Mouse (Mus musculus) lung, postnatal 14 days (tissue): ENCODE data around the gene Olfr1467.

Experiments used
- DNase-seq: peaks from one replicate; pipeline ENCODE4 v3.0.0; 2021

Olfr1467 gene

DNA sequence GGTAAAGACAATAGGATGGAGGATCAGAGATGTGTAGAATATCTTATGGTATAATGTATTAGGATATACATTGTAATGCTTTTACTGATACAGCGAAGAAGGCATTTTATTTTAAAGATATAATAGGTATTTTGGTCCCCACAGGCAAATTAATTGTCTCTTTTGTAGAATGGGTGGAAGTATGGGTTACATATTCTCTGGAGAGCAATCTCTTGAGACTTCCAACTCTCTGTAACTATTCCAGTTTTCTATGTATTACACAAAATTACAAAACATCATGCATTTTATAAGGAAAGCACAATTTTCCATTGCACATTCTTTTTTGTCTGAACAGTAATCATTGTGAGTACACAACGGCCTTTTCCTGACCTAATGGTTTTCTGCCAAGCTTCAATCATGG, at the start of gene Olfr1467:
Gene Olfr1467, plus strand, starts transcription at position 301 of the 400 bp plus-strand sequence.
- DNase-seq, result no peak

DNA sequence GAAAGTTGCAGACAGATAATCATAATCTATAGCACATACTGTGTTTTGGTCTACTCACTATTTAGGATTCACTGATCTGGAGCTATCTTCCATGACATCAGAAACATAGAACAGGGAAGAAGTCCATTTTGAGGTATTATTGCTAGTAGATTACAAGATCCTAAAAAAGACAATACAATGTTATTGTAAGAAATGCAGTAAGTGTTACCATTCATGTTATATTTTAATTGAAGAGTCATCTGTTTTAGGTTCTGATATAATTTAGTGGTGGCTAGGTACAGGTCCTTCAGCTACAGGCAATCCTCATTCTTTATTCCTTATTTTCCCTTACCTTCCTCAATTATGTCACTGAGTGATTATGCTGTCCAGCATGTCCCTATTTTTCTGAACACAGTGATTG, 46.6 kb upstream of the Olfr1467 start, which contains the start of gene Olfr1465:
Gene Olfr1465, minus strand, starts transcription at position 101 of the 400 bp plus-strand sequence.
- no peak for DNase-seq

DNA sequence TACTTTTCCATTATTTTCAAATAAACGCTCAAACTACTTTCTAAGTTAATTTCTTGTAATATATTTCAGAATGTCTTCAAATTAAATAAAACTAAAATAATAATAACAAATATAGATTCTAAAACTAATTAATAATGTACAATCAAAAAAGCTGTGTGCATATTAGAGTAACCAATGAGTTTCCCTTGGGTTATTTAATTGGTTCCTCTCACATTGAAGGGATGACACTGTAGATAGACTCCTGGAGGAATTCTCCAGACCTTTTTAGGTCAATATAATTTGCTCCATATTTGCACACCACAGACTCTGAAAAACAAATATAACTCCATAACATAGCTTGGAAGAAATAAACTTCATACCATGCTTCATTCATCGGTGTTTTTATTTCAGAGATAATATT, 23.5 kb upstream of the Olfr1467 start, which contains the start of gene Olfr1466:
Gene Olfr1466, plus strand, starts transcription at position 301 of the 400 bp plus-strand sequence.
- no peak for DNase-seq

DNA sequence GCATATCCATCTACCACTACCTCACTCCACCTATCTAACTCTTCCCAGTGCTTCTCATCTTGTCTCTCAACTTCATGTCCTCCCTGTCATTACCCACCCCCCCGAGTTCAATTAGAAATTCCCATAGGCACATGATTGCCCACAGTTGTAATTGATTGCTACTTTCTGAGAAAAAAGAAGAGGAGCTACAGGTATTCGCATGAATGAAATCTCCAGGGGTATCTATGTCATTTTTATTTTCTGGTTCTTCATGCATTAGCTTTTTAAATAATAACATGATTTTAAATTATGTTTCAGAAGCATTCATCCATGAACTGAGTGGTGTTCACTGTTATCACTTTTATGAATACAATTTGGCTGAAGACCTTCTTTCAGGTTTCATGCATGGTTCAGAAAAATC, 45.5 kb downstream of the Olfr1467 start, which contains the start of gene Olfr1469:
Gene Olfr1469, plus strand, starts transcription at position 301 of the 400 bp plus-strand sequence.
- DNase-seq, result no peak
